Mouse (Mus musculus): ENCODE measurements around the gene Abcg1. TPM values are rescaled to one million over a fixed set of nuclear protein-coding genes. Genes with fewer than 3 reads are reported as not detected.

The Abcg1 gene
- total and polyA plus RNA-seq, 2 experiments from 2014 or later = 9.6 to 11.3 TPM

- DNase-seq (ENCODE audit: low spot score) (peak; percentile 55), ATAC-seq (ENCODE audit: insufficient read depth, low read depth) (peak; percentile 57)
- Histone ChIP-seq H3K27ac (ENCODE audit: low read depth) (no peak overlapping the region), H3K9me3 (replicated peaks; ENCODE audit: control insufficient read depth, low read length) (0 out of 2 replicates have a peak, but pooled peaks cover 6% of the 10 kb centered on the region), H3K4me1 (ENCODE audit: control insufficient read depth, insufficient read depth) (no peaks in the 10 kb centered on the region), H3K9ac (replicated peaks; ENCODE audit: low read depth, low read length) (no peak overlapping the region), H3K36me3 (replicated peaks; ENCODE audit: control insufficient read depth, insufficient read depth, low read length) (0 out of 2 replicates have a peak, but pooled peaks cover 7% of the 10 kb centered on the region), H3K27me3 (ENCODE audit: control insufficient read depth, insufficient read depth, low read length) (no peaks in the 10 kb centered on the region), H3K4me2 (ENCODE audit: low read depth, low read length) (no peak overlapping the region), H3K4me3 (ENCODE audit: low read depth, low read length) (no peak overlapping the region)
- TF ChIP-seq CTCF (IDR thresholded peaks at IDR 0.05; ENCODE audit: low read depth) (peak; percentile 97), EP300 (IDR thresholded peaks at IDR 0.05; ENCODE audit: low read depth) (no peak)
- WGBS = 7% methylated on average over 7 of the region's 7 CpGs
Measured at GRCm38 (mm10) chr17:31119429-31119828, 62.0 kb downstream of the Abcg1 start.

GRCm38 (mm10) chr17:31121975-31122374 lies 64.5 kb downstream of the Abcg1 start:
- Histone ChIP-seq H3K4me1 (ENCODE audit: control insufficient read depth, insufficient read depth) (no peaks in the 10 kb centered on the region), H3K27ac (ENCODE audit: low read depth) (no peak overlapping the region), H3K9me3 (replicated peaks; ENCODE audit: control insufficient read depth, low read length) (0 out of 2 replicates have a peak, but pooled peaks cover 6% of the 10 kb centered on the region), H3K4me2 (ENCODE audit: low read depth, low read length) (no peak overlapping the region), H3K4me3 (ENCODE audit: low read depth, low read length) (no peak overlapping the region), H3K36me3 (replicated peaks; ENCODE audit: control insufficient read depth, insufficient read depth, low read length) (no peaks in the 10 kb centered on the region), H3K9ac (replicated peaks; ENCODE audit: low read depth, low read length) (no peak overlapping the region), H3K27me3 (ENCODE audit: control insufficient read depth, insufficient read depth, low read length) (no peaks in the 10 kb centered on the region)
- 9% methylated on average over 8 of the region's 8 CpGs for WGBS
- DNase-seq (ENCODE audit: low spot score) (peak; percentile 13), ATAC-seq (ENCODE audit: insufficient read depth, low read depth) (no peak)
- TF ChIP-seq EP300 (IDR thresholded peaks at IDR 0.05; ENCODE audit: low read depth) (no peak), CTCF (IDR thresholded peaks at IDR 0.05; ENCODE audit: low read depth) (peak; percentile 68)

- no peak overlapping the region for H3K9ac ChIP-seq (replicated peaks; ENCODE audit: low read depth, low read length)
- H3K4me3 ChIP-seq (ENCODE audit: low read depth, low read length) = no peak overlapping the region
- H3K4me2 ChIP-seq (ENCODE audit: low read depth, low read length) = no peak overlapping the region
- DNase-seq (ENCODE audit: low spot score) (no peak), ATAC-seq (ENCODE audit: insufficient read depth, low read depth) (no peak)
- no peak for TF ChIP-seq EP300 (IDR thresholded peaks at IDR 0.05; ENCODE audit: low read depth)
- no peak for TF ChIP-seq CTCF (IDR thresholded peaks at IDR 0.05; ENCODE audit: low read depth)
- H3K27ac ChIP-seq (ENCODE audit: low read depth) = no peak overlapping the region
- H3K4me1 ChIP-seq (ENCODE audit: control insufficient read depth, insufficient read depth) = no peaks in the 10 kb centered on the region
- no peaks in the 10 kb centered on the region for H3K27me3 ChIP-seq (ENCODE audit: control insufficient read depth, insufficient read depth, low read length)
- WGBS = 33% methylated on average over 9 of the region's 9 CpGs
- H3K9me3 ChIP-seq (replicated peaks; ENCODE audit: control insufficient read depth, low read length) = 0 out of 2 replicates have a peak, but pooled peaks cover 6% of the 10 kb centered on the region
- H3K36me3 ChIP-seq (replicated peaks; ENCODE audit: control insufficient read depth, insufficient read depth, low read length) = no peaks in the 10 kb centered on the region
Measured at GRCm38 (mm10) chr17:31125548-31126266, 68.2 kb downstream of the Abcg1 start.

- Histone ChIP-seq H3K36me3 (replicated peaks; ENCODE audit: control insufficient read depth, insufficient read depth, low read length) (no peaks in the 10 kb centered on the region), H3K4me3 (ENCODE audit: low read depth, low read length) (no peak overlapping the region), H3K4me1 (ENCODE audit: control insufficient read depth, insufficient read depth) (no peaks in the 10 kb centered on the region), H3K27ac (ENCODE audit: low read depth) (no peak overlapping the region), H3K9ac (replicated peaks; ENCODE audit: low read depth, low read length) (no peak overlapping the region), H3K27me3 (ENCODE audit: control insufficient read depth, insufficient read depth, low read length) (no peaks in the 10 kb centered on the region), H3K4me2 (ENCODE audit: low read depth, low read length) (no peak overlapping the region), H3K9me3 (replicated peaks; ENCODE audit: control insufficient read depth, low read length) (no peaks in the 10 kb centered on the region)
- 72% methylated on average over 9 of the region's 9 CpGs for WGBS
- DNase-seq (ENCODE audit: low spot score) = no peak
- TF ChIP-seq CTCF (IDR thresholded peaks at IDR 0.05; ENCODE audit: low read depth) (no peak), EP300 (IDR thresholded peaks at IDR 0.05; ENCODE audit: low read depth) (no peak)
- no peak for ATAC-seq (ENCODE audit: insufficient read depth, low read depth)
Measured at GRCm38 (mm10) chr17:31128708-31129318, 71.3 kb downstream of the Abcg1 start.

GRCm38 (mm10) chr17:31129452-31129851 lies 72.0 kb downstream of the Abcg1 start, which contains the start of gene Tff3:
TSS of gene Tff3 (minus strand) at chr17:31129646.
- Histone ChIP-seq H3K9ac (replicated peaks; ENCODE audit: low read depth, low read length) (no peak within 1 kb of the TSS), H3K27me3 (ENCODE audit: control insufficient read depth, insufficient read depth, low read length) (no peaks in the 10 kb centered on the region), H3K4me1 (ENCODE audit: control insufficient read depth, insufficient read depth) (no peaks in the 10 kb centered on the region), H3K9me3 (replicated peaks; ENCODE audit: control insufficient read depth, low read length) (no peaks in the 10 kb centered on the region), H3K4me3 (ENCODE audit: low read depth, low read length) (no peak within 1 kb of the TSS), H3K36me3 (replicated peaks; ENCODE audit: control insufficient read depth, insufficient read depth, low read length) (no peaks in the 10 kb centered on the region), H3K4me2 (ENCODE audit: low read depth, low read length) (no peak within 1 kb of the TSS), H3K27ac (ENCODE audit: low read depth) (no peak within 1 kb of the TSS)
- whole genome bisulfite sequencing = 26% methylated on average over 2 of the region's 2 CpGs
- no peak for ATAC-seq (ENCODE audit: insufficient read depth, low read depth)
- TF ChIP-seq CTCF (IDR thresholded peaks at IDR 0.05; ENCODE audit: low read depth) (no peak), EP300 (IDR thresholded peaks at IDR 0.05; ENCODE audit: low read depth) (no peak)
- DNase-seq (ENCODE audit: low spot score) = no peak

All from heart, postnatal 0 days (tissue).